Mouse (Mus musculus): ENCODE data around the gene Esrrg.

GRCm38 (mm10) chr1:187965921-187966320 lies 357.3 kb downstream of the Esrrg start:
- no peak for TF ChIP-seq POLR2A (IDR thresholded peaks at IDR 0.05; ENCODE audit: borderline replicate concordance, insufficient read depth, low read length)
- no peak for TF ChIP-seq CTCF (IDR thresholded peaks at IDR 0.05; ENCODE audit: borderline replicate concordance, insufficient read depth, low read depth, low read length)

Measured in cerebellum, adult 2 months (tissue).